Mouse (Mus musculus) midbrain, embryonic 10.5 days (tissue): ENCODE results near the gene Mapkbp1. TPM values are rescaled to one million over a fixed set of nuclear protein-coding genes. Genes with fewer than 3 reads are reported as not detected.
A peak's percentile ranks its signal among the peaks of the same experiment; 100 is the strongest.

ENCODE experiments used
- DNase-seq: peaks from one replicate; pipeline ENCODE4 v3.0.0-alpha.2; 2017; ENCODE audit warnings: low spot score
- H3K27ac ChIP-seq: fragments of 300-500 bp; sonication (generic); replicated peaks from 2 replicates; pipeline ENCODE4 v1.5.1; 2016; ENCODE audit warnings: mild to moderate bottlenecking
- H3K27me3 ChIP-seq: fragments of 300-500 bp; sonication (generic); 2 replicates; pipeline ENCODE4 v1.6.1; 2016; ENCODE audit warnings: low read depth, mild to moderate bottlenecking; ENCODE audit not compliant: poor library complexity, severe bottlenecking
- H3K36me3 ChIP-seq: fragments of 300-500 bp; sonication (generic); 2 replicates; pipeline ENCODE4 v1.6.1; 2016; ENCODE audit warnings: mild to moderate bottlenecking, moderate library complexity
- H3K4me1 ChIP-seq: fragments of 300-500 bp; sonication (generic); 2 replicates; pipeline ENCODE4 v1.6.1; 2016
- H3K4me3 ChIP-seq: fragments of 300-500 bp; sonication (generic); 2 replicates; pipeline ENCODE4 v1.5.1; 2016; ENCODE audit warnings: mild to moderate bottlenecking, moderate library complexity
- H3K9me3 ChIP-seq: fragments of 300-500 bp; sonication (generic); replicated peaks from 2 replicates; pipeline ENCODE4 v1.6.1; 2016; ENCODE audit warnings: mild to moderate bottlenecking
- WGBS: fragments of 180-500 bp; shearing (Covaris S2); methylation state at CpG from one replicate; pipeline ENCODE4 v1.1.7; 2016; 5-methylcytosine and 5-hydroxymethylcytosine counted together
- polyA plus RNA-seq: library from polyadenylated mRNA; unstranded; fragments of >200 nt; fragmentation: Nextera tagmentation; extraction: Ambion mirVana; gene quantifications from 2 replicates; pipeline ENCODE4 v1.2.1, GENCODE M21; 2016

The Mapkbp1 gene
- polyA plus RNA-seq, 1 experiment from 2014 or later: 3.3 TPM

DNA sequence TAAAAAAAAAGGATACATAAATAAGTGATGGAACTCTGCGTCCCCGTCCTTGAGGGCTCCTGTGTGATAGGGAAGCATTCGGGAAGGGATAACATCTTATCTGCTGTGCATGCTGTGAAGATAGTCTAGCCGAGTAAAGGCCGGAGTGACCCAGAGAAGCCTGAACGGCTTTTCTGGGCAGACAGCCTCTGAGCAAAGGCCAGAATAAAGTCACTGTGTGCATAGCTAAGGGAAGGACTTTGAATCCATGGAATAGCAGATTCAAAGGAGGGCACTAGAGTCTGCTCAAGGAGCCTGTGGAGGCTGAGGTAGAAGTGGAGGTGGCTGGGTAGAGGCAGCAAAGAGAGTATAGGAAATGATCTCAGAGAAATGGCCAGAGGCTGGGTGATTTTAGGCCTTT is 22.3 kb downstream of the Mapkbp1 start:
- WGBS: 92% methylated on average over 6 of the region's 6 CpGs
- Histone ChIP-seq H3K36me3 (peaks cover 3% of the 10 kb centered on the region; the same call in 1 of the 2 replicates), H3K9me3 (no peaks in the 10 kb centered on the region), H3K4me1 (0 out of 2 replicates have a peak, but pooled peaks cover 2% of the 10 kb centered on the region), H3K27ac (no peak overlapping the region), H3K4me3 (no peak overlapping the region), H3K27me3 (no peaks in the 10 kb centered on the region)
- no peak for DNase-seq

DNA sequence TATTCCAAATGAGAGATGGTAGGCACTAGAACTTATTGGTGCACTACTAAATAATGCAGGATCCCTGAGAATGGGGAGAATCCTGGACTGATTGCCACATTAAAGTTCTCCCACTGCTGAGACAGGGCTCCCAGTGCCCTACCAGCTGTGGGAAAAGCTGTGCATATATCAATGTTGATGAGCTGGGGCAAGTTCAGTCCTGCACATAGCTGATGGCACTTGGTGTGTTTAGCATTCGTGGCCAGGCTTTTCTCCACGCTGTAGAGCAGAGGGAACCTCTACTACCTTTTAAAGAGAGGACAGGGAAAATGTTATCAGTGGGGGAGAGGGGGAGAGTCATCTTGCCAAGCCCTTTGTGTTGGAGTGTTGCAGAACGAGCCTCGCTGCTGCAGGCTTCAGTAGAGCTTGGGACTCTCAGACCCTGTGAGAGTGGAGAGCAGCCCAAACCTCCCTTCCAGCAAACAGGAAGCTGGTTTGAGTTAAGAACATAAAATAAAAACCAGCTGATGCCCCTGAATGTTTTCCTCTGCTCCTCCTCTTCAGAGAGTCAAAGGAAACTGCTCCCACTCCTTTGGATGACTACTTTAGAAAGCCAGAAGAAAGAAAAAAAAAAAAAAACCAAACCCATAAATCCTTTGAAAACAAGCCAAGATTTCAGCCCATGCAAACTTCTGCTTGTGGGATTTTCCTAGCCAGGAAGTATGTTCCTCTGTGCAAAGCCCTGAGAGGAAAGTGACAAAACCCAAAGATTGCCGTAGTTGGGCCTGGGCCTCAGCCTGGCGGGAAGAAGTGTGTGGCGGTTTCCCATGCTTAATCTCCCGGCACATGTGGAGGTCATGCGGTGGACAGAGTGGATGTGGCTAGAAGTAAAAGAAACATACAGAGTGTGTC is 23.1 kb downstream of the Mapkbp1 start:
- WGBS: 69% methylated on average over 9 of the region's 9 CpGs
- Histone ChIP-seq H3K9me3 (no peaks in the 10 kb centered on the region), H3K27ac (0 out of 2 replicates have a peak overlapping the region, but pooled peaks have one; percentile 13), H3K27me3 (no peaks in the 10 kb centered on the region), H3K4me3 (no peak overlapping the region), H3K4me1 (0 out of 2 replicates have a peak, but pooled peaks cover 2% of the 10 kb centered on the region), H3K36me3 (peaks cover 5% of the 10 kb centered on the region; the same call in 1 of the 2 replicates)
- DNase-seq: no peak

DNA sequence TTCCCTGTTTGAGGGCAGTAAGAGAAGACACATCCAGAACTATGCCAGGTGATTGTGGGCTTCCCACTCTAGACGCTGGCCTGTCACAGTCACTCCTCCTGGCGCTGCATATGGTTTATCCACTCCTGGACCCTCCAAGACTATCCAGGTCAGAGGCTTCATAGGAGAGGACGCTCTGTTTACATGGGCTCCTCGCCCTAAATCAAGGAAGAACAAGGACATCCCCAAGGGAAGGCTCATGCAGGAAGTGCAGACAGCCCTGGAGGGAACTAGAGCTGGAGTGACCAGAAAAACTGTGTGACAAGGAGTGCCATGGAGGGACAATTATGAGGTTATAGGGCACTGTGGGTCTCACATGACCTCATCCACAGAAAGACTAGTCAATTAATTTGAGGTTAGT is 24.9 kb downstream of the Mapkbp1 start:
- 0 out of 2 replicates have a peak, but pooled peaks cover 7% of the 10 kb centered on the region for H3K4me1 ChIP-seq
- H3K9me3 ChIP-seq: no peaks in the 10 kb centered on the region
- no peak for DNase-seq
- H3K27ac ChIP-seq: no peak overlapping the region
- peaks cover 10% of the 10 kb centered on the region; the same call in 1 of the 2 replicates for H3K36me3 ChIP-seq
- 83% methylated on average over 4 of the region's 4 CpGs for WGBS
- H3K27me3 ChIP-seq: no peaks in the 10 kb centered on the region
- no peak overlapping the region for H3K4me3 ChIP-seq

DNA sequence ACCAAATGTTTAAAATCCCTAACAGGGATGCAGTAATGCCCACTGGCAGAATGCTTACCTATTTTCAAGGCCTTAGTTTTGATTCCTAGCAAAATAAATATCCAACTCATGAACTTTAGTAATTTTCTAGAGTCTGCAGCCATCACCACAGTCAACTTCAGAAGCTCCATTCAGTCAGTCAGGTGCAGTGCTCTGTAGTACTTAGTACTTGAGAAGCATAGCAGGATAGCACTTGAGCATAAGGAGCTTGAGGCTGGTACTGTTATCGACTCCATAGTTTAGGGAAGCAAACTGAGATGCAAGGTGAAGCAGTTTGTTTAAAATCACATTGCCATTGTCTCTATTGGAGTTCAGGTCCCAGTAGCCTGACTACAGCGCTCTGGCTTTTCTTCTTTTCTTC is 27.2 kb downstream of the Mapkbp1 start:
- 97% methylated on average over 2 of the region's 2 CpGs for WGBS
- H3K9me3 ChIP-seq: no peaks in the 10 kb centered on the region
- no peak for DNase-seq

DNA sequence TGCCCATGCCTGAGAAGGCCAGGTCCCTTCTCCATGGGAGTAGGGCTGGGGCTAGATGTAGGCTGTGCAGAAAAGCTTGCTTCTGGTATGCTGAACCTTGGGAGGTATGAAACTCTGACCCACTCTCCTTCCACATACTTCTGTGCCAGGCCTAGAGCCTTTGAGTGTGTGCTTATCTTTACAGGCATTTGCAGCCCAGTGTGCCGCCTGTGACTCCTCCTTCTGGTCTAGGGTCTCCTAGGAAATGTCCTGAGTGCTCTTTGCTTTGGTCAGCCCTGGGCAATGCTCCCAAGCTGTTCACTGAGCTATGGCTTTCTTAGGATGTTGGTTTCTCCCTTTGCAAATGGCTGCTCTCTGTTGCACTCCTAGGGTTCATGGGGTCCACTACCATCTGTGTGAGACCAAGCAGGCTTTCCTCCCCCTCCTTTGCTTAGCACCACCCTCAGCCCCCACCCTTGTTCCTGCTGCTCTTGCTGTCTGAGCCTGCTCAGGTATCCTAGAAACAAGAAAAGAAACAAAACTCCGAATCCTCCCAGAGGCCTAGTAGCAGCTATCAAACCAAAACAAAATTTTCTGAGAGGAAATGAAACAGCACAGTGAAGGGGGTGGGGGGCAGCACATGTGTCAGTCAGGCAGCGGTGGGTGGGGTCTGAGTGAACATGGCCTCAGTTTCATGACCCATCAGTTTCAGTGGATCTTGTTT is 28.5 kb downstream of the Mapkbp1 start:
- Histone ChIP-seq H3K27me3 (no peaks in the 10 kb centered on the region), H3K4me1 (0 out of 2 replicates have a peak, but pooled peaks cover 7% of the 10 kb centered on the region), H3K4me3 (no peak overlapping the region), H3K36me3 (peaks cover 10% of the 10 kb centered on the region; the same call in 1 of the 2 replicates), H3K27ac (0 out of 2 replicates have a peak overlapping the region, but pooled peaks have one; percentile 17), H3K9me3 (no peaks in the 10 kb centered on the region)
- 70% methylated on average over 3 of the region's 3 CpGs for WGBS
- DNase-seq: no peak

More for the DNA sequence above, 27.2 kb downstream of the Mapkbp1 start:
- Histone ChIP-seq H3K4me3 (no peak overlapping the region), H3K27ac (no peak overlapping the region), H3K4me1 (0 out of 2 replicates have a peak, but pooled peaks cover 7% of the 10 kb centered on the region), H3K36me3 (peaks cover 10% of the 10 kb centered on the region; the same call in 1 of the 2 replicates), H3K27me3 (no peaks in the 10 kb centered on the region)

DNA sequence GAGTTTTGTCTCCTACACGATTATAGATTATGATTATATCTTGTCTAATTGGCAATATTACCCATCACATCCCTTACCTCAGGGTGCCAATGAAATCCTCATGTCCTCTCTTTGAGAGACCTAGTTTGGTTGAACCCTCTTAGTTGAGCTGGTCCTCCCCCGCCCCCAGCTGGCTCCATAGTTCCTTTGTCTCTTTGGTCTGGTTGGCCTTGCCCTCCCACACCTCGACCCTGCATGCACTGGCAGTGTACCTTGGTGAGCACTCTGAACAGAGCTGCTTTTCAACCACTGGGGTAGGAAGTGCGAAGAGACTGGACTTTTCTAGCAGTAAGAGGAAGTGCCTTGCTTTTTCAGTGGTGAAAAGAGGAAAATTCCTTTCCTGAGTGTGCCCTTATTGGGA is 29.5 kb downstream of the Mapkbp1 start:
- 79% methylated on average over 4 of the region's 4 CpGs for WGBS
- Histone ChIP-seq H3K4me3 (no peak overlapping the region), H3K36me3 (peaks cover 10% of the 10 kb centered on the region; the same call in 1 of the 2 replicates), H3K27ac (no peak overlapping the region), H3K4me1 (0 out of 2 replicates have a peak, but pooled peaks cover 7% of the 10 kb centered on the region), H3K27me3 (no peaks in the 10 kb centered on the region), H3K9me3 (no peaks in the 10 kb centered on the region)
- no peak for DNase-seq

DNA sequence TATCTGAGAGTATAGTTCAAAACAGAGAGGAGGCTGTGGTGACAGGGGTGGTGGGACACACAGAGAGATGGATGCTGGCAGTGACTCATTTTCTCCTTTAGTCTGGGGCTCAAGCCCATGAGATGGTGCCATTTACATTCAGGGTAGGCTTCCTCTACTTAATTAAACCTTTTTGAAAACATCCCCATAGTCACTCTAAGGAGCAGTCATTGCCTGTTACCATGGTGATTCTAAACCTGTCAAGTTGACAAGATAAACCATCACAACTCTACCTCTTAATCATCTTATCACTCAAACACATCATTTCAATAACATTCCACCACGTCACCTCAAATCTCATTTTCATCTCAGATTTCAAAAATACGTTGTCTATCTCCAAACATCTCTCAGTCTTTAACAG is 31.5 kb downstream of the Mapkbp1 start:
- no peak overlapping the region for H3K4me3 ChIP-seq
- H3K9me3 ChIP-seq: no peaks in the 10 kb centered on the region
- 0 out of 2 replicates have a peak, but pooled peaks cover 5% of the 10 kb centered on the region for H3K4me1 ChIP-seq
- no peak for DNase-seq
- WGBS: 86% methylated on average over 2 of the region's 2 CpGs
- 0 out of 2 replicates have a peak, but pooled peaks cover 7% of the 10 kb centered on the region for H3K36me3 ChIP-seq
- no peak overlapping the region for H3K27ac ChIP-seq
- H3K27me3 ChIP-seq: no peaks in the 10 kb centered on the region

DNA sequence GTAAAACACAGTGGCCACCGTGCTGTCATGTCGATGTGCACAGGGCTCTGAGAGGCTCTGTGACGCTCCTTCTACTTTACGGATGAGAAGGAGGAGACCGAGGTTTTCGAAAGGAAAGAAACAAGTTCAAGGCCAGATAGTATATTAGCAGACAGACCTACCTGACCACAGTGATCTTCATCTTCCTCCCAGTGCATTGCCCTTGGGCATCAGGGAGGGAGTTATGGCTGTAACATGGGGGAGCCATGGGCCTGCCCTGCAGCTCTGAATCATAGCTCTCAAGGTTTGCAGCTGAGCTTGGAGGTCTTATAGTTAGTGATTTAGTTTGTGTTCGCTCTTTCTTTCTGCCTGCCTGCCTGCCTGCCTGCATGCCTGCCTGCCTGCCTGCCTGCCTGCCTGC is 34.2 kb downstream of the Mapkbp1 start:
- H3K27me3 ChIP-seq: no peaks in the 10 kb centered on the region
- no peaks in the 10 kb centered on the region for H3K36me3 ChIP-seq
- no peaks in the 10 kb centered on the region for H3K4me1 ChIP-seq
- WGBS: 93% methylated on average over 7 of the region's 7 CpGs
- H3K4me3 ChIP-seq: no peak overlapping the region
- no peaks in the 10 kb centered on the region for H3K9me3 ChIP-seq
- no peak overlapping the region for H3K27ac ChIP-seq
- no peak for DNase-seq

DNA sequence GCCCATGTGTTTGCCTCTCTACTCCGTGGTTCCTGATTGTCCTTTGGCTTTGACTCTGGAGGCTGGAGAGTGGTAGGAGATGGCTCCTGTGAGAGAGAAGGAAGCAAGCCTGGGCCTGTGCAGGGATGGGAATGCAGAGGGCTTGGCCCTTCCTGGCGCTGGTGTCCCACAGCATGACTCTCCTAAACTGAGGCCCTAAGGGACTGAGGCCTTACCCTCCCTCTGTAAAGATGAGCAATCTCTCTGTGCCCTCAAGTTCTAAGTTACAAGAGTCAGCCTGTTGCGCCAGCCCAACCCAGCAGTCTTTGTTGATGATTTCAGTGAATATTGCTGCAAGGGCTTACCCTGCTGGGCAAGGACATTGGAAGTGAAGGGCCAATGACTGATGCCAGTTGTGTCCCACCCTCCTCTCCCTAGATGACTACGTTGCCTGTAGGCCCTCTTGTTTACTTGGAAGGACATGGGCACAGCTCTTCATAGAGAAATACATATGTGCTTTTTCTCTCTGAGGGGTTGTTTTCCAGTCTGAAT is 35.2 kb downstream of the Mapkbp1 start:
- WGBS: 90% methylated on average over 4 of the region's 4 CpGs
- Histone ChIP-seq H3K36me3 (peaks cover under 1% of the 10 kb centered on the region; the same call in 1 of the 2 replicates), H3K9me3 (no peaks in the 10 kb centered on the region), H3K27me3 (no peaks in the 10 kb centered on the region), H3K4me3 (no peak overlapping the region), H3K27ac (no peak overlapping the region), H3K4me1 (no peaks in the 10 kb centered on the region)
- DNase-seq: no peak

DNA sequence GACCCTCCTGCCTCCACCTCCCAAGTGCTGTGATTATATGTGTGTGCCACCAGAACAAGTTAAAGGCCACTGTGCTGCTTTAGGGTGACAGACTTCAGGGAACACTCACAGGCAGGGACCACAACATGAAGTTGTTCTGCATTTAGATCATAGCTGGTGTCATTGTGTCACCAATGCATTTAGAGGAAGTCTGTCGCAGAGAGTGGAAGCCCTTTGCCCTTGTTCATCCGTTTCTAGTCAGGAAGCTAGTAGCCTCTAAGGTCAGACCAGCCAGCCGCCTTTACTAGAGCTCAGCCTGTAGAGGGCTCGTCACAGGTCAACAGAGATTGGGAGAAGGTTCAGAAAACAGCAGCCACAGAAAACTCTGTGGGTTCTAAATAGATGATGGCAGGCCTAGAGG is 36.2 kb downstream of the Mapkbp1 start:
- H3K4me1 ChIP-seq: no peaks in the 10 kb centered on the region
- H3K27me3 ChIP-seq: no peaks in the 10 kb centered on the region
- H3K9me3 ChIP-seq: no peaks in the 10 kb centered on the region
- WGBS: 74% methylated on average over 4 of the region's 4 CpGs
- H3K36me3 ChIP-seq: peaks cover 9% of the 10 kb centered on the region
- no peak overlapping the region for H3K4me3 ChIP-seq
- no peak overlapping the region for H3K27ac ChIP-seq
- DNase-seq: no peak

DNA sequence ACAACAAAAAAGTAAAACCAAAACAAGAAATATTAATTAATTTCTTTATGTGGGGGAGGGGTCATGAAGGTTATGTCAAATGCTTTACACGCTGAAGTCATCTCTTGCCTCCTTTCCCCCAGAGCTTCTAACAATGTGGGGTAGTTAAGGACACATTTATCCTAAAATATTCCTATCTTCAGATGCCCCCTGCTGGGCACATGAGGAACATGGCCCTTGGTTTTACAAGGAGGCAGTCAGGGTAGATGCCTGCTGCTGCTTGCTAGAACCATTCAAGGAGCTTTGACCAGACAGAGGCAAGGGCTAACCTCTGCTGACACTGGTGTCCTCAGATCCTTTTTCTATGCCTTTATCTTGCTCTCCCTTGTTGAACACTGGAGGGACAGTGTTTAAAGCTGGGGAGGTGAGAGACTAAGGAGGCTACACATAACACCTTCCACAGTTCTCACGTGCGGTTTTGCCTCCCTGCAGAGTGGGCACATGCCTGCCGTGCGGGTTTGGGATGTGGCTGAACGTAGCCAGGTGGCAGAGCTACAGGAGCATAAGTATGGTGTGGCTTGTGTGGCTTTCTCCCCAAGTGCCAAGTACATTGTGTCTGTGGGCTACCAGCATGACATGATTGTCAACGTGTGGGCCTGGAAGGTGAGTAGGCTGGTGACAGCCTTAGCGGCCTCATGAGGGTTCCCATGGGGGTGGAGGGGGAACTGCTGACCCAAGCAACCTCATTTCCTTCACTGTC is 39.1 kb downstream of the Mapkbp1 start:
- no peak overlapping the region for H3K27ac ChIP-seq
- no peaks in the 10 kb centered on the region for H3K4me1 ChIP-seq
- H3K4me3 ChIP-seq: no peak overlapping the region
- WGBS: 89% methylated on average over 8 of the region's 8 CpGs
- H3K9me3 ChIP-seq: no peaks in the 10 kb centered on the region
- peak; percentile 43 for DNase-seq
- peaks cover 19% of the 10 kb centered on the region for H3K36me3 ChIP-seq
- no peaks in the 10 kb centered on the region for H3K27me3 ChIP-seq

DNA sequence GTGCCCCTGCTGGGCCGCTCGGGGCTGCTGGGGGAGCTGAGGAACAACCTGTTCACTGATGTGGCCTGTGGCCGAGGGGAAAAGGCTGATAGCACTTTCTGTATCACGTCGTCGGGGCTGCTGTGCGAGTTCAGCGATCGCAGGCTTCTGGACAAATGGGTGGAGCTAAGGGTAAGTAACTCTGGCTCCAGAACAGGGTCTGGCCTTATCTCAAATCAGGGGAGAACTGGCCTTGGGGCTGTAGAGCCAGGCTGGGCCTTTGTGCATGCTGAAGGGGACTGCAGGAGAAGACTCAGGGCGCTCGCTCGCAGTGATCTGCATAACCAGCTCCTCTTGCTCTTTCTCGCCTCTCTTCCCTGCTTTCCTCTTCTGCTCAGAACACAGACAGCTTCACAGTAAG is 40.4 kb downstream of the Mapkbp1 start:
- H3K9me3 ChIP-seq: no peaks in the 10 kb centered on the region
- DNase-seq: no peak
- H3K27ac ChIP-seq: no peak overlapping the region
- WGBS: 84% methylated on average over 13 of the region's 13 CpGs
- no peaks in the 10 kb centered on the region for H3K4me1 ChIP-seq
- peaks cover 32% of the 10 kb centered on the region for H3K36me3 ChIP-seq
- H3K4me3 ChIP-seq: no peak overlapping the region
- no peaks in the 10 kb centered on the region for H3K27me3 ChIP-seq
